Mouse (Mus musculus): Measurements from ENCODE around the gene Rcc1.

The Rcc1 gene

DNA sequence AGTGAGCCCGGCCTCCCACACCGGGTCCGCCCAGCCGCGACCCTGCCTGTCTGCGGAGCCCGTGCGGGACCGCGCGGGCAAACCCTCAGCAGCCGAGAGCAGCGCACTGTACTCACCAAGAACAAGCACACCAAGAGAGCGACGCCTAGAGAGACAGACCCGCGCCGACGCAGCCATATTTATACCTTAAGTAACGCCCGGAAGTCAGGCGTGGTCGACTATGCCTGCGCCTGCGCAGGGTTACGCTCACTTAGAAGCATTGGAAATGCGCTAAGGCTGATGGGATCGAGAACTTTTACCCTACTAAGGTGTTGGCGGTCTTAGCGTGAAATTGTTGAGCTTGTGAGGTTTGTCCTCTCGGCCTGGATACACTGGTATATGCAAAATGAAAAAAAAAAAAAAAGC is at the start of gene Rcc1:
Rcc1 (minus strand) TSS at position 125 of the 405 bp plus-strand sequence.
- in situ Hi-C loops (cut with MboI, MseI): no loop called here

DNA sequence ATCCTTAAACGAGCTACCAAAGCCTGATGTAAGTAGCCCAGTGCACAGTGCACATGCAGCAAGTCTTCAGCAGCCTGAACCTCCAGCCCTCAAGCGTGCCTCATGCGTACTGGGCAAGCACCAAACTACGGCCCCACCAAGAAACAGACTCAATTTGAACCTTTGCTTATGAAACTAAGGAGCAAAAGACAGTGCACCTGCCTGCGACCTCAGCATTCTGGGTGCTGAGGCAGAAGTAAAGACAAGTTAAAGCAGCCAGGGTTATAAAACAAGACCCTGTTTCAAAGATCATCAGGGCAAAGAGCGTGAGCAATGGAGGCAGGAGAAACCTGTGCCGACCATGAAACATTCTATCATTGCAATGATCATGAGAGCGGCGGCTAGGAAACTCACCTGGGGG is 47.6 kb upstream of the Rcc1 start:
- in situ Hi-C loops (cut with MboI, MseI): no loop called here

DNA sequence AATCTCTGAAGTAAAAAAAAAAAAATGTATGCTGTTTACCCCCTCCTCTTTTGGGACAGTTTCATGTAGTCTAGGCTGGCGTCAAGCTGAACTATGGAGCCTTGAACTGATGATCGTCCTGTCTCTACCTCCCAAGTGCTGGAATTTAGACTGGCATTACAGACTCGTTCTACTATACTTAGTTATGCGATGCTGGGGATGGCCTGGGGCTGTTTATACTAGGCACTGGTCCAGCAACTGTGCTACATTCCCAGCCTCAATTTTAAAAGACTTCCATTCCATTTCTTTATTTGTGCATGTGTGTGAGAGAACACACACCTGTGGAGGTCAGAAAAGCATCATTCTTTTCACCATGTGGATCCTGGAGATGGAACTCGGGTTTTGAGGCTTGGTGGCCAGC is 45.5 kb upstream of the Rcc1 start:
- in situ Hi-C loops (cut with MboI, MseI): no loop called here

DNA sequence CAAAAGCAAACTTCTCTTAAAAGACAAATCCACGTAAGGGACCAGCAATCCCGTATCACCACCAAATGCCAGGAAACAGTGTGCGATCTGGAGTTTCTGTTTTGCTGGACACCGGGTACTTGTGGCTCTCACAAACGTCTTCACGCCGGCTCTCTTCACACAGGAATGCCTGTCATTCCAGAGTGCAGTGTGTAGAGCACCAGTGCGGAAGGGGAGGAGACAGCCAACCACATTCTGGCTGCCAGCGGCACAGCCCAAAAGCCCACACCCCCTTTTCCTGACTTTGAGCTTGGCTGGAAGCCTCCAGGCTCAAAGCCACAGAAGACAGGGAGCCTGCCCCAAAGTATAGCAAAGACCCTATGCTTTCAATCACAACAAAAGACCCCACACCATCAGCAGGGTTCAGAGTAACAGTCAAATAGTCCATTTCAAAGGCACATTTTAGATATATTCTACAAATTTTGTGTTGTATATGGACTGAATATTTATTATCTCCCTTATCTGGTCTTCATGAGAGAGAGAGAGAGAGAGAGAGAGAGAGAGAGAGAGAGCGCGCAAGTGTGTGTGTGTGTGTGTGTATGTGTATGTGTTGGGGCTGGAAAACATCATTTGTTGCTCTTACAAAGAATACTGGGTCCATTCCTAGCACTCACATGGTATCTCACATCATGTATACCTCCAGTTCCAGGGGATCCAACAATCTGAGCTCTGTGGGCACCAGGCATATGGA is 44.8 kb upstream of the Rcc1 start:
- in situ Hi-C loops (cut with MboI, MseI): no loop called here

- in situ Hi-C loops (cut with MboI, MseI): no loop called here
Measured at GRCm38 (mm10) chr4:132397120-132397519, 43.7 kb upstream of the Rcc1 start.

DNA sequence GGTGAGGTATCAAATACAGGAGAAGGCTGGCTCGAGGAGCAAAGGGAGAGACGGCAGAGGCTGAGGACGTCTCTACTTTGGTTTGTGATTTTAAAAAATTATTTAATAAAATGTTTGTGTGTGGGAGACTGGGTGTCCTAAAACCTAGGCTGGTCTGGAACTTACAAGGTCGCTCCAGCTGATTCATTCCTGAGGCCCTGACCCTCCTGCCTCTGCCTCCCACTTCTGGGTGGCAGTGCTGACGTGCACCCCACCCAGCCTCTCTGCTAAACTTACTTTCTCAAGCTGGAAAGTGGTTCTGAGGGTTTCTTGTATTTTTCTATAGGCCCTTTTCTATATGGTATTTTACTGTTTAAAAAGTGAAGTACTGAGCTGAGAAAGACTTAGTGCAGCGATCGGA is 42.8 kb upstream of the Rcc1 start:
- in situ Hi-C loops (cut with MboI, MseI): no loop called here

GRCm38 (mm10) chr4:132391063-132391740 is 37.8 kb upstream of the Rcc1 start:
- in situ Hi-C loops (cut with MboI, MseI): no loop called here

- in situ Hi-C loops (cut with MboI, MseI): loop anchor here (10.0 kb wide), 1 partner anchor 1375 kb away; no protein-coding TSS in a partner anchor
Measured at GRCm38 (mm10) chr4:132389302-132389701, 35.9 kb upstream of the Rcc1 start.

- in situ Hi-C loops (cut with MboI, MseI): loop anchor here (10.0 kb wide), 1 partner anchor 1373 kb away; no protein-coding TSS in a partner anchor
Measured at GRCm38 (mm10) chr4:132387617-132388016, 34.2 kb upstream of the Rcc1 start.

DNA sequence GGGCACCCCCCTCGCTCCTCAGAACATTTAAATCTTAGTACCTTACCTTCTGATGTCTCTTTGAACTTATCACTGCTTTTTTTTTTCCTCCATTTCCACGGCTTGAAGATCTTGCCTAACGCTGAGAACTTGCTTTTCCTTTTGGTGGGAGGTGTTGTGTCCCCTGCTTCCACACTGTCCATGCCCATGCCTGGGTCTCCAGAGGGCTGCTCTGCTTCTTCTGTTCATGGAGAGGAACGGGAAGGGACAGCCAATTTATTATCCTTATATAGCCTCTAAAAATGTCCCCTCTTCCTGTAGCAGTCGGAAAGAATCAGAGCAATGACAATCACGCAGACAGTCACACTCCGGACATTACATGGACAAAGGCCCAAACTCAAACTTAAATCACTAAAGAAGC is 33.4 kb upstream of the Rcc1 start:
- in situ Hi-C loops (cut with MboI, MseI): loop anchor here (10.0 kb wide), 1 partner anchor 1372 kb away; no protein-coding TSS in a partner anchor

DNA sequence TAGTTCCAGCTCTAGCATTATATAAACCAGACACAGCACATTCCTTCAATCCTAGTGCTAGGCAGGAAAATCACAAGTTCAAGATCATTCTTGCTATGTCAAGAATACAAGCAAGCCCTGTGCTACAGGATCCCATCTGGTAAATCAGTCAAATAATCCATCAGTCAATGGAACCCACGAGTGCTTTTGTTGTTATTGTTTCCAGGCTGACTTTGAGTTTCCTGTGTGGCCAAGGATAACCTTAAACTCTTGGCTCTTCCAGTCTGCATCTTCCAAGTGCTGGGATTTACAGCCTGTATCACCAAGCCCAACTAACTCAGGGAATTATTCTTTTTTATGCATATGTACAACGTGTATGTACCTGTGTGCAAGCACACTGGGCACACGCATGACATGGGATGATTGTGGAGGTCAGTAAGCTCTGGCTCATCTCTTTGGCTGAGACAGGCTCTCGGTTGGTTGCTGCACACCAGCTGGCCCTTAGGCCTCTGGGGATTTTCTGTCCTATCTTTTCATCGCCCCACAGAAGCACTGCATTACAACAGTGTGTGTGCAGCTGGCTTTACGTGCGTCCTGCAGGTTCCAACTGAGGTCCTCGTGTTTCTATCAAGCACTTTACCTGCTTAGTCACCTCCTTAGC is 32.5 kb upstream of the Rcc1 start:
- in situ Hi-C loops (cut with MboI, MseI): loop anchor here (10.0 kb wide), 1 partner anchor 1371 kb away; no protein-coding TSS in a partner anchor

DNA sequence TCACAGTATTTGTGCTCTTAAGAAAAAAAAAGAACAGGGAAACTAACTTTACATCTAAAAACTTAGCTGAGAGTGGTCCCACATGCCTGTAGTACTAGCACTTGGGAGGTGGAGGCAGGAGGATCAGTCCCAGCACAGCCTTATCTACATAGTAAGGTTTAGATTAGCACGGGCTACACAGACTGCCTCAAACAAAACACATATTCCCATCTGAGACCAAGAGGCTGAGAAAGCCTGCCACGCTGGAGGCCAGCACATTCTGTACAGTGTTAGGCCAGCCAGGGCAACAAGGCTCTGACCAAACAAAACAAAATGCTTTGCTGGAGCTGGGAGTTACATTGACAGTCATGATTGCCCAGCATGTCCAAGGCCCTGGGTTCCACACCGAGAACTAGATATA is 30.1 kb upstream of the Rcc1 start:
- in situ Hi-C loops (cut with MboI, MseI): loop anchor here (10.0 kb wide), 1 partner anchor 1369 kb away; no protein-coding TSS in a partner anchor

GRCm38 (mm10) chr4:132382296-132382695 is 28.9 kb upstream of the Rcc1 start:
- in situ Hi-C loops (cut with MboI, MseI): loop anchor here (10.0 kb wide), 1 partner anchor 1367 kb away; no protein-coding TSS in a partner anchor

GRCm38 (mm10) chr4:132380965-132381616 is 27.7 kb upstream of the Rcc1 start:
- in situ Hi-C loops (cut with MboI, MseI): loop anchor here (10.0 kb wide), 1 partner anchor 1366 kb away; no protein-coding TSS in a partner anchor

DNA sequence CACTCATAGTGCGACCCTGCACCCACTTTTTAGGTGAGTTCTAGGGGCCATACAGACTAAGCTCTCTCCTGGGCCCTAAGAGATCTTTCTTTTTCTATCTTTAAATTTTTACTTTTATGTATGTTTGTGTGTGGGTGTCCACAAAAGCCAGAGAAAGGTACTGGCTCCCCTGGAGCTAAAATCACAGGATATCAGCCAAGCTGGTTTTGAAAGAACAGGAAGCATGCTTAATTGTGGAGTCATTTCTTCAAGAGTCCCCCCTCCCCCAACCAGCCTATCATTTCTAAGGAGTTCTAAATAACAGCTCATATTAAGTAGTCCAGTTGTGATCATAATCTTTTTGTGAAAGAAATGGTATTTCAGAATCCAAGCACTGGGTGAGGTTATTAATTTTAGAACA is 20.4 kb upstream of the Rcc1 start:
- in situ Hi-C loops (cut with MboI, MseI): no loop called here

DNA sequence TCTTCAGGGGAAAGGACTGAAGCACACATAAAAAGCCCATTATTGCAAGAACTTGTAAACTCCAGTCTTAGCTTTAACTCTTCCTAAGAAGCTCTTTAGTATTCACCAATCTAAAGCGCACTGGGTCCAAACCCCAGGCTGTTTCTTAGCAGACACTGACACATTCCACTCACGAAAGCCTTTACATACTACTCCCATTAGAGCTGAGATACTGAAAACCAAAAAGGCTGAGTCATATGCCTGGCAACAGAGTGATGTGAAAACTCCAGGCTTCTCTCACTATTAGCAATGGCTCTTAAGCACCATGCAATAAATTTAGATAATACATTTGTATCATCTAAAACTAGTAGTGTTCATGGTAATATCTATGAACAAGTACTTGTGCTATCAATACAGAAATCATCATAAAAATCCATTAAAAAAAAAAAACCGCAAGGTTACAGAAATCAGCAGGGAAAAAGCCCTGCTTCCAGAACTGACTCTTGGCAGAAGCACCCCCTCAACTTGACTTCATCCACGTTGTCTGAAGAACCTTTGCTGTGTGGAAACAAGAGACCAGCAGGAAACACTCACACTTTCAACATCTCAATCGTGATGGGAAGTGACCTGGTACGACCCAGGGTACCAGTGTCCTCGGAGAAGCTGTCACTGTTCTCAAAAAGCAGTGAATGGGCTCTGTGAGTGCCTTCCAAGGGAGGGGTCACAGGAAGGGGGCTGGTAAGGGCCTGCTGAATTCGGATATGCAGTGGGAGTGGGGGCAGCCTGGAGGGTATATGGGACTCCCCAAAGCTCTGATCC is 16.7 kb upstream of the Rcc1 start:
- in situ Hi-C loops (cut with MboI, MseI): no loop called here

- in situ Hi-C loops (cut with MboI, MseI): no loop called here
Measured at GRCm38 (mm10) chr4:132367480-132368201, 14.2 kb upstream of the Rcc1 start.

DNA sequence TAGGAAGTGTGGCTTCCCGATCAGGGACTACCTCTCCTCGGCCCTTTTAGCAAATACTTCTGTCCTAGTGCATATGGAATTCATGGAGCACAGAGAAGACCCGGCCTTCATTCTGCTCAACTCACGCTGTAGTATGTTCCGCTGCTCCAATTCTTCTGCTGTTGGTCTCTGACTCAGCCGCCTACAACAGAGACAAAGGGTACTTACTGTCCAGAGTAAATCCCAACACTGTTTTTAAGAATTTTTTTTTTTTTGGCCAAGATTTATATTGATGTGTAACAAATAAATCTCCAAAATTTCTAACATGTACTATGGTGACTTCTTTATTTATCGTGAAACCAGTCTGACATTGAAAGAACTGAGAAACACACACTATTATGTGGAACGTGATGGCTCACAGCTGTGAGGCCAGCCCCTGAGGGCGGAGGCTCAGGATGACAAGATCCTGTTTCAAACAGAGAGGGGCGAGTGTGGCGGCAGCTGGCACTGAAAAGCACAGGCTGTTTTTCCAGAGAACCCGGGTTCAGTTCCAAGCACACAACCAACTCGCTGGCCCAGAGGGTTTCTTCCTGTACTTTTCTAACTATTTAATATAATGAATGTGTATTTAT is 12.2 kb upstream of the Rcc1 start:
- in situ Hi-C loops (cut with MboI, MseI): no loop called here

DNA sequence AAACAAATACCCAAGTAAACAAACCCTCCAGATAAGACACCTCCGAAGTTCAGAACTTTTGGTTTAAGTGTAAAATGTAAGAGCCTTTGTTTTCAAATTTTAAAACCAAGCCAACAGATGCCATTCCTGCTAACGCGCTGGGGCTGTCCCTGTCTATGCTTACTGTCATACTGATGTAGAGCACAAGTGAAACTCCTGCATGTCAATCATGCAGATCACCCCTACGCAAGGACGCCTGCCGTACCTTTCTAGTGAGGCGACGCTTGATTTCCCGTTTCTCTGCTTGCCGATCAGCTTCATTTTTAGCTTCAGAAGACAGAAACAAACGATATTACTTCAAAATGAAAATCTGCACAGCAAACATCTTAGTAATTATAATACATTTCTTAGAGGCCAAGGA is 10.1 kb upstream of the Rcc1 start:
- in situ Hi-C loops (cut with MboI, MseI): no loop called here

GRCm38 (mm10) chr4:132359510-132359909 is 6.1 kb upstream of the Rcc1 start:
- in situ Hi-C loops (cut with MboI, MseI): no loop called here

Measured in T-helper 1 cell (primary cell).